Mouse (Mus musculus): Measurements from ENCODE around the gene Clic6.

DNA sequence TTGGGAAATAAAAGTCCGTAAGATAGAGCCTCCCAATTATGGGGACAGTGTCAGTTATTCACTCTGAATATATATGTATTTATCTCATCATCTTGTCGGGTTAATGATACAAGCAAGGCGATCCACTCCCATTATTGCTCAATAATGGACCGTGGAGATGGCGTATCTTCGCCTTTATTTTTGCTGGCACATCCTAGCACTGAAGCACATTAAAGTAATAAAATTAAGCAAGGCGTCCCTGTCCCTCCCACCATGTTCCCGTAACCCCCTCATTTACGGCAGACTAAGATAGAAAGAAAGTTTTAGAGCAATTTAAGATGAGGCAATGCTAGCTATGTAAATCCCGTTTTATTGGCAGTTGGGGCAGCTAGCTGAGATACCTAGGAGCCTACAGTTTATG is 40.4 kb downstream of the Clic6 start:
- TF ChIP-seq CTCF (IDR thresholded peaks at IDR 0.05; ENCODE audit: extremely low read depth, insufficient read length, insufficient replicate concordance, low read depth, low read length) (no peak), POLR2A (IDR thresholded peaks at IDR 0.05; ENCODE audit: low read depth, low read length) (no peak)
